Mouse (Mus musculus): Measurements from ENCODE around the gene Pmpcb.
"Not testable (repeated sequence)": the region's sequence is repeated elsewhere in the genome, so short reads cannot be mapped to it uniquely, and the experiment has no call there.

Pmpcb gene

DNA sequence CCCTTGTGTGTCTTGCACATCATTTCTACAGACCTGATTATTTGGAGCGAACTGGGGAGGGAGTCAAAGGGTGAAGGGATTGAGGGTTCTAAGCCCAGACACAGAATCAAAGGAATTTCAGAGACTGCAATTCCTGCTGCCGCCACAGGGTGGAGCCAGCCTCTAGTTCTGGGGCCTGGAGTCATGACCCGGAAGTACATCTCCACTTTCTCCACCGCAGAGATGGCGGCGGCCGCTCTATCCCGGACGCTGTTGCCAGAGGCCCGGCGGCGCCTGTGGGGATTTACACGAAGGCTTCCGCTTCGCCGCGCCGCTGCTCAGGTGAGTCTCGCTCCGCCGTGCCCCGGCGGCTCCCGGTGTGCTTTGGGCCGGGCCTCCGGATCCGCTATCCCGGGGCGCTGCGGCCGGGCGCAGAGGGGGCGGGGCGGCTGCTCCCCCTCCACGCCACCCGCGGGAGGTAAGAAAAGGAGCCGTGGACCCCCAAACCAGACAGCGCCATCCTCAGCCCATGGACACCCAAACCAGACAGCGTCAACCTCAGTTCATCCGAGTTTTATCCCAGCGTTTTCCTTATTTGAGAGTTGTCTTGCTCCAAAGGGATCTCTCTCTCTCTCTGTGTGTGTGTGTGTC, at the start of gene Pmpcb:
TSS of gene Pmpcb (plus strand) at position 186 of the 630 bp plus-strand sequence.
- peak; percentile 95 for DNase-seq (ENCODE audit: low spot score)

DNA sequence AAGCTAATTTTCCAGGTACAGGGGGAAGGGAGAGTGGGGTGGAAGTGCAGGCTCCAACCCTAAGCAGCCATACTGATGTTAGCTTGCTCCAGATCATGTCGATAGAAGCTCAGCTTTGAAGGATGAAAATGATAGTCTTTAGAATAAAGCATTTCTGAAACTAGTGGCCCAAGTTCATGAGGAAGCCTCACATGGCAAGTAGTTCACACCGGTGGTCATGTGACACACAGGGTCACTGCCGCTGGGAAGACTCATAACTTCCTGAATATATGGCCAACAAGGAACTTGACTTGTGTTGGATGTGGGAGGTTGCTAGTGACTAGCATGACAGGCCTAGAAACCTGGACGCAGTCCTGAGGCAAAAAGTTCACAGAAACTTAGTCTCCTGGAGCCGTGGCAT, 44.7 kb upstream of the Pmpcb start:
- no peak for DNase-seq (ENCODE audit: low spot score)

DNA sequence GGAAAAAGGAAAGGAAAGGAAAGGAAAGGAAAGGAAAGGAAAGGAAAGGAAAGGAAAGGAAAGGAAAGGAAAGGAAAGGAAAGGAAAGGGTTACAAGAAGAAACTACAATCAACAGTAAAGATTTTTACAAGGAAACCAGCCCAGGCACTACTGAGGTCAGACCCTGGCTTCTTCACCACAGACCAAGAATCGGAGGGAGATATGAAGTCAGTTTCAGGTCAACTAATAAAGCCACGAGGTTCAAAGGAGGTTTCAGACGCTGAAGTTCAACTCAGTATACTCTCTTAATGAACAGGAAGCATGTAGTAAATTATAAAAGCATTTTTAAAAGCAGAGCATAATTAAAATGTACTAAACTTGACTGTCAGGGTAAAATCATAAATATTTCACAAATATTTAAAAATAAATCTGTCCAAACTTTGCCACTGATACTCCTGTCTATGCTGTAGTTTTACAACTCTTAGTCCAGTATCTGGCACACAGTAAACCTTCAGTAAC, 43.5 kb upstream of the Pmpcb start:
- DNase-seq (ENCODE audit: low spot score): no peak

DNA sequence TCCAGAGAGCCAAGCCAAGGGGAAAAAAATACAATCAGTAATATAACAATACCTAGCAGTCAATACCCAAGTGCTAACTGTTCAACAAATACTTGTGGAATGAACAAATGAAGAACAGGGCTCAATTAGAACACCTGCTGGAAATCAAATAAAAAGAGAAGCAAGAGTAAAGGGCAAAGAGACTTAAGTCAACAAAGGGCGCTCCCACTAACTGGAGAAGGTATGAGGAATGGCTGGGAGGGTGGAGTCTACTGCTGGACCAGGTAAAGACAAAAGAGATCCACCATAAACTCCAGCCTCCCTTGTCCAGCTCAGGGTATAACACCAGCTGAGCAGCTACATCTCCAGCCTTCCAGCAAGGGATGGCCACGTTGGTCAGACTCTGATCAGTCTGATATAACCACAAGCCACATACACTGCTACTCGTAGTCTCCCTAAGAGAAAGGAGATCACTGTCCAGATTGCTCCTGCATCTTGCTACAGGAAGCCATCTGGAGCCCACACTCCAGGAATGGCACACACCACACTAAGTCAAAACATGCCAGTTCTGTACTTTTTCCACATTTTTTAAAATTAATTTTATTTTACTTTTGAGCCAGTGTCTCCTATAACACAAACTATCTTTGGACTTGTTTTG, 42.0 kb upstream of the Pmpcb start:
- no peak for DNase-seq (ENCODE audit: low spot score)

DNA sequence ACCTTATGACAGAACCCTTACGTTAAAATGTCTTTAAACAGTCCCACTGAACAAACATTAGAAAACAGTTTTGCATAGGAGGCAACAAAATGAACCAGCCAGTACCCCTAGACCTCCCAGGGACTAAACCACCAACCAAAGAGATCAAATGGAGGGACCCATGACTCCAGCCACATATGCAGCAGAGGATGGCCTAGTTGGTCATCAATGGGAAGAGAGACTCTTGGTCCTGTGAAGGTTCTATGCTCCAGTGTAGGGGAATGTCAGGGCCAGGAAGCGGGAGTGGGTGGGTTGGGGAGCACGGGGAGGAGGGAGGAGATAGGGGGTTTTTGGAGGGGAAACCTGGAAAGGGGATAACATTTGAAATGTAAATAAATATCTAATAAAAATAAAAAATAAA, 37.4 kb upstream of the Pmpcb start:
- not testable (repeated sequence) for DNase-seq (ENCODE audit: low spot score)

DNA sequence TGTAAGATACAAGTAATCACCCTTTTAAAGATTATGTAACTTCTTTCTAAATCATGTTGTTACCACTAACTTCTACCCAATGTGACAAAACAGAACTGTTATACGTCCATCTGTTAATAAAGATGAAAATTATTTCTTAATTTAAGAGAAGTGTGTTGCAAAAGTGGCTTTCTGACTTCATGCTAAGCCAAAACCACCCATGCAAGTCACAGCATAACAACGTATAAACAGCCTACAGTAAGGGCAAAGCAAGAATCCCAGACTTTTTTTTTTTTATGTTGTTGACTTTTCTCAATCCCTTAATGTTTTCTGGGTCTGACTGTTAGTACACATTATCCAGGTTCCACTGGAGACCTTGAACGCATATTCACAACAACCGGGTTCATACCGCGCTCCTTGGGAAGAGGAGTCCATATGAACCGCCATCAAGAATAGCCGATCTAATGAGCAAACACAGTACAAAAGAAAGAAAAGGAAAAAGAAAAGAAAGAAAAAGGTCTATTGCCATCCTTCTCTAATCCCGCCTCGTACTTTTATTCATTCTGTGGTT, 36.6 kb upstream of the Pmpcb start:
- peak; percentile 31 for DNase-seq (ENCODE audit: low spot score)

DNA sequence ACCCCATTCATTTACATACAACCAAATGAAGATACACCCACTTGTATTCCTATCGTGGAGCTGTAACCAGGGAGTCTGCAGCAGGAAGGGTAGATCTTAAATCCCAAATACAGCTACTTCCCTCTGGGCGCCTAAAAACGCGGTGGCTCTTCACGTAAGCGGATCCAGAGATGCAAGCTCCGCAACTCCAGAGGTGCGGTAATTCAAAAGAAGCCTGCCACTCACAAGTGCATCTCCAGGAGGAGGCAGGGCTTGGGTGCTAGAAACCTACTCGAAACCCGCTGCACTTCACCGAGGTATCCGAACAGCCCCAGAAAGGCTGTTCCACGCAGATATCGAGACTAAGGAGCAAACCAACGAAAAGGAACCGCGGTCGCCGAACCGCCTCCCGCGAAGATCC, 36.0 kb upstream of the Pmpcb start:
- no peak for DNase-seq (ENCODE audit: low spot score)

DNA sequence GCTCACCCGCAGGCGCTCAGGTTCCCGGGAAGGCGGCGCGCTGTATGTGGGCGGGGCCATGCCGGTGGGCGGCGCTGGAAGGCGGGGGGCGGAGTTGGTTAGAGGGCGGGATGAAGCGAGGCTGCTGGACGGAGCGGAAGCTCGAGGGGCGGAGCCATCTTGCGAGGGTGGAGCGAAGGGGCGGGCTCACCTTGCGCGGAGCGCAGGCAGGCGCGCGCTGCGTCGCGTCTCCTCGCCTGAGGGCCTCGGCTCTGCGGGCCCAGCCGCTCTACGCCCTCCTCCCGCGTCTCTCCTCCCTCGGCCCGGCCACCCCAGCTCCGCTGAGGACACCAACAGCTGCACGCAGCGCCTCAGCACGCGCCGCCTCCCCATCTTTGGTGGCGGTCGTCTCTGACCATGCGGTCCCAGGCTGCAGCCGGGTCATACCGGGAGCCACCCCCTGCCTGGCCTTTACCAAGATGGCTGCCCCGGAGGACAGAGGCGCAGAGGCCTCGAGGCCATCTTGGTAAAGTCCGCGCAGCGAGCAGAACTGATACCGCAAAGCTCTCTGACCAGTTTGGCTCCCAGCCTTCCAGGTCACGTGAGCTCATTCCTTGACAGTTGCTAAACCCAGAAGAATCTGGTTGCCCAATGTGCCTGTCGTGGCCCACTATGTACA, 35.5 kb upstream of the Pmpcb start, which contains the start of gene Napepld:
TSS of gene Napepld (minus strand) at position 46 of the 658 bp plus-strand sequence.
- DNase-seq (ENCODE audit: low spot score): peak; percentile 97

DNA sequence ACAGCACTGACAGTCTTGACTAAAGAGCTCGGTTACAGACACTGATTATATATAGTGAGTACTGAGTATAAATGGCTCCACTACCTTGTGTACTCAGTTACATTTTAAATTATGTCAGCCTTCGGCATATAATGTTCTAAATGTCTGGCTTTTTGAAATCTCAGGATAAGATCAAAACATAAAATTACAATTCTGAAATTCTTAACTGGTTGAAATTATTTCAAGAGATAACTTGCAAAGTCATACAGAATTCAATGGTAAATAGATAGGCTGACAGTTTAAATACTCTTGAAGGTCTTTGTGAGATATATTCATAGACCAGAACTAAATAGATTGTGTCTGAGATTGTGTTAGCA, 35.0 kb upstream of the Pmpcb start:
- no peak for DNase-seq (ENCODE audit: low spot score)

DNA sequence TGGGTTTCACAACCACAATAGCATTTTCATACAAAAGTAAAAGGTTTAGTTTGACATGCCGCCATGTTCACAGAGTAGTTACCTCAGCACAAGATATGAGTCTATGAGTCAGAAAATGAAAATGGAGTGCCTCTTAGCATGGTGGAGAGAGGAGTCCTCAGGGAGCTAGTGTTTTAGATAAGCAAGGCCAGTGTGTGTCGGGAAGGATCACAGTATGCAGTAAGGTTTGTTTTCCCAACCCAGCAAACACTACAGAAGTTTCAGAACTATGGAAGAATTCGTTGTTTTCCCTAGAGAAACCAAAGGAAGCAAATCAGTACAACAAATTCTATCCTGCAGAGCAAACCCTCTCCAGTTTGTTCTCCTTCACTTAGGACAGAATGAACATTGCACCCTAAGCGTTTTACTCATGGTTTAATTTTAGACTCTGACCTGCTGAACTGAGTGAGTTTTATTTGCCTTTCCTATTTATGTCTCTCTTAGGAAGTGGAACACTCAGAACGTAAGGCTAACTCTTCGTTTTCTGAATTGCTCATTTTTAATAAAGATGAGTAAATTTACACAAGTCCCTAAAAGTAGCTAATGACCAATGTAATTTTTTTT, 34.0 kb upstream of the Pmpcb start:
- no peak for DNase-seq (ENCODE audit: low spot score)

DNA sequence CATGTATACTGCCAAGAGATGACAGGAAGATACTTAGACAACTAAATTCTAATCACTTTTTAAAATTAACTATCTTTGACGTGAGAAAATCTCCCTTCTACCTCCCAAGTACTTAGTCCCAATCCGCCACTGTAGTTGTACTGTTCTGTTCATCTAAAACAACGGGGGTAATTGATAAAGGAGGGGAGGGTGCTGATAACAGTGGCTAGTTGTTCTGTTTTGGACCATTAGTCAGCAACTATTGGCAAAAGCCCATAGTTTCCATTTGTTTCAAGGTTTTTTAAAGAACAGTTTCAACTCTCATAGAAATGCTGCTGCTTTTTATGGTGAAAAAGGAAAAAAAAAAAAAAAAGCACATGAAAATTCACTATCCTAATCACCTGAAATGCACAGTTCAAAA, 33.2 kb upstream of the Pmpcb start:
- no peak for DNase-seq (ENCODE audit: low spot score)

DNA sequence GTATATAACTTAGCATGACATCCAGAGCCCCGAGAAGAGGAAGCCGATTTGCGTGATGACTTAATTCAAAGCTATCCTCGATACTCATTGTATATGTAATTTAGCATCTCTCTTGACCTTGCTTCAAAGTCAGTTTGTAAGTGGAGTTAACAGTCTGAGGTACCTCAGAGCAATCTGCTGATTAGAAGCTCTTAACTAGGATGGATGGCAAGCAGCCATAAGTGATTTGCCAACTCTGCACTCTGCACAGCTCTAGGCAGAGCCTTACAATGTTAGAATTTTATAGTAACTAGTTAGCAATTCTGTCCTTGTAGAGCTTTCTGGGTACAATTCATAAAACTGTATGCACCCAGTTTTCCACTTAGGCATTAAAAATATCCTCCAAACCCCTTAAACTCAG, 30.4 kb upstream of the Pmpcb start:
- no peak for DNase-seq (ENCODE audit: low spot score)

DNA sequence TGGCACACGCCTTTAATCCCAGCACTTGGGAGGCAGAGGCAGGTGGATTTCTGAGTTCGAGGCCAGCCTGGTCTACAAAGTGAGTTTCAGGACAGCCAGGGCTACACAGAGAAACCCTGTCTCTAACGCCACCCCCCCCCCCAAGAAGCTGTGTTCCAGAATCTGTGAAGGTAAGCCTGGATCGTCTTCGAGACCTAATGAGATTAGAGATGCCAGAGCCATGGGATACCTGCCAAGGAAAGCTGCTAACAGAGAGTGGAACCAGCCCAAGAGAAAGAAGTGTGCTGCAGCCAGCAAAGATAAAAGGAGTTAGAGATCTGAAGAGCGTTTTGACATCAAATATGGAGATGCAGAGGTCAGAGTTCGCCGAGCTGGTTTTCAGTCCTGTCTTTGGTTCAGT, 28.9 kb upstream of the Pmpcb start:
- DNase-seq (ENCODE audit: low spot score): not testable (repeated sequence)

DNA sequence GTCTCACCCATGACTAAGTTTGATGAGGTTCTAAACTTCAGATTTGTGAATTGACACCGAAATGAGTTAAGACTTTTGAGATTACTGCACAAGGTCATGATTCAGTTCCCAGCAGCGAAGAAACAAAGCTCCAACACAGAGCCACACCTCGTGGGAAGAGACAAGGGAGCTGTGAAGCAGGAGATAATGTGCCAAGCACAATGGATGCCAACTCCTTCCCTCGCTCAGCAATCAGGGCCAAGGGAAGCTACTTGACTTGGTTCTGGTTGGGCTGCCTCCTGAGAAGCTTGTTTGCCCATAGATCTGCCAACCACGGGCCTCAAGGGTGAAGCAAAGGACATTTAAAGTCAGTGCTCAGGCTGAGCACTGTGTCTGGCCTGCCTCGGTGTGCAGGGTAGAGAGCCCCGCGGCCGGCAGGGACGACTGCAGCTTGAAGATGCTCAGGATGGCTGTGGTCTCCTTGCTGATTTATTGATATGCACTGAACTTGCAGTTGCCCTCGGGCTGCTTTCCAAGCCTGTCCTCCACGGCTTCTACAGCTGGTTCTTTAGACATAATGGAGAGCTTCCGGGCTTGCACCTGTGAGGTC, 24.7 kb upstream of the Pmpcb start:
- DNase-seq (ENCODE audit: low spot score): no peak

DNA sequence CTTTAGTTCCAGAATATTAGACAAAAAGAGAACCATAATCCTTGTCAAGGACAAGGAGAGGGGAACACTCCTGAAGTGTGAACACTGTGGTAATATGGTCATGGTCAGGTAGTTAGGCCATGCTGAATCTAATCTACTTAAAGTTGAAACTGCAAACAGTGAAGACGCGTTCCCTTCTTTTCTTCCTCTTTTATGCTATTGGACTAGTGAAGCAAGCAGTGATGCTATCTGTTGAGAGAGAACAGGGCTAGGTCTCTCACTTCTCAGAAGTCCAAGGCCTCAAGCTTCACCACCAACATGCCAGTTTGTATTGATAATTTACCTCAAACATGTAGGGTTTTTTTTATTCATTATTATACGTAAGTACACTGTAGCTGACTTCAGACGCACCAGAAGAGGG, 22.5 kb upstream of the Pmpcb start:
- DNase-seq (ENCODE audit: low spot score): no peak

DNA sequence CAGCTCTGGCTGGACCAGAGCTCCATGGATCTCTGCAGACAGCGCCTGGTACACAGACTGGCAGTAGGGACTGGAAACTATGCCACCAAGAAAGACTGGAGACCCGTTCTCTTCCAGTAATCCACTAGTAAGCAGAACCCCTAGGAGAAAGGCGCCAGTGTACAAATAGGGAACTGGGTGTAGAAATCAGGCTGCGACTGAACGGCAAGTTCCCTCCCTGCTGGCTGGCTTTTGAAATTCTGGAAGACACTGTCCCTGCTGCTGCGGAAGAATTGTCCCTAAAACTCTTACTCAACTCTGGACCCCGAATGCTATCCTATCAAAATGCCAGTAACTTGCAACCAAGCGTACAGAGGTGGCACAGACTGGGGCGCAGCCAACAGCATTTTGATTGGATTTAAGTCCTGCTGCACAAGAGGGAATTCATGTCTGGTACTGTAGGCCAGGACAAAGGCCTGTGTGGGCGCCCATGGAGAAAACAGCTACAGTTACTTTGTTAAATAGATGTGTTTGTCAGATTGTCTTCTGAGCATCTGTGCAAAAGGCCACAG, 19.7 kb upstream of the Pmpcb start:
- DNase-seq (ENCODE audit: low spot score): no peak

DNA sequence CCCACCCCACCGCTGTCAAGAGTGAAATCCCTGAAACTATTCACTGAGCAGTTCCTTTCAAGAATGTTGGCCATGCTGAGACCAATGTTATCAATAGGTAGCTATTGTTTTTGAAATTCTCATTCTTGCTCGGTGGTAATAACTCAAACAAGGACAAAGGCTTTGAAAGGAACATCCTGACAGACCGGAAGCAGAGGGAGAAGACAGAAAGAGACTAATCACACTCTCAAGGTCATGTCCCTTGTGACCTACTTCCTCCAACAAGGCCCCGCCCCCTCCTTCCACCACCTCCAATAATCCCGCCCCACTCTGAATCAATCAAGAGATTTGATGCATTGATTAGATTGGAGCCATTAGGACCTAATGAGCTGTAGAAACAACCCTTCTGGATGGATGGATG, 18.4 kb upstream of the Pmpcb start:
- DNase-seq (ENCODE audit: low spot score): no peak

DNA sequence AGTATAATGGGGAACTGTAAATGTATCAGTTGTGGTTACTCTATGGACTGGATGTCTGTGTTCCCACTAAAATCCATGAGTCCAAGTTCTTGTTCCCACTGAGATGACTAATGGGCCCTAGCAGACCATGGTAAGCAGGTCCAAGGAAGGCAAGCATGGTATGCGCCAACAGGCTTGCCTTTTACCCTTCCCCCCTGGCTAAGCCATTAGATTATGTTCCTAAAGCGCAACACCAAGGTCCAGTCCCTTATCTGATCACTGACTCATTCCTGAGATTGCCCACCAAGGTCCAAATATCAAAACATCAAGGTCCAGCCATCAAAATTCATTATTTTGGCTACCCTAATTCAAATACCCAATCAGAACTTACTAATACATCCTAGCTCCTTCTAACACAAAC, 17.7 kb upstream of the Pmpcb start:
- no peak for DNase-seq (ENCODE audit: low spot score)

DNA sequence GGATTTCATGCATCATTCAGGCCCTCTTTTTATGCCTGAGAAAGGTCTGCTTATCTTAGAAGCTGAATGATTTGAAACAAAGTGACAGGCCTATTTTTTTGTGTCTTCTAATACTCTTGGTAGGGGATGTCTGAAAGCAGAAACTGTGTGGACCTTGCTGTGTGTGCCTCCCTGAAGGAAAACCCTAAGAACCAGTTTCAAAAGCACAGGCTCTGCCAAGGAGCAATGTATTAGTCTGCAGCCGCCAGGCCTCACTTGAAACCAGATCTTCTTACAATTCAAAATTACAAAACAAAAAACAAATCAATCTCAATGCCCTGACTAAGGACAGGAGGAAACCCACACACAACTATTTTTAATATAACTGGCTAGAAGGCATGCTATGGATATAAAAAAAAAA, 12.5 kb upstream of the Pmpcb start:
- no peak for DNase-seq (ENCODE audit: low spot score)

DNA sequence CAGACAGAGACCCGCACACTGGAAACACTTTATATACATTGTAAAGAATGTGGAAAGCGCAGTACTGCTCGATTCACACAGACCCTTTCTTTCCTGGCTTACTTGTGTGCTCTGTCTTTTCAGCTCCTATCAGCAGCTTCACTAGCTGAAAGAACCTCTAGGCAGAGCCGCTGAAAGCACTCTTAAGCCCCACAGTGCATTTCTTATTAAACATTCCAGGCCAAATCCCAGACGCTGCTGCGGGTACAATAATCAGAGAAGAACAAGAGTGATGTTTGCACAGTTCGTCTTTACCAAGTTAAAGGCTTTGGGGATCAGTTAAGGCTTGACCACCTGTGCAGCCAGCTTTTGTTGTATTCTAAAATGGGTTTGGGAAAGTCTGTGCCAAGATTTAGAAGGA, 12.1 kb upstream of the Pmpcb start:
- peak; percentile 59 for DNase-seq (ENCODE audit: low spot score)

DNA sequence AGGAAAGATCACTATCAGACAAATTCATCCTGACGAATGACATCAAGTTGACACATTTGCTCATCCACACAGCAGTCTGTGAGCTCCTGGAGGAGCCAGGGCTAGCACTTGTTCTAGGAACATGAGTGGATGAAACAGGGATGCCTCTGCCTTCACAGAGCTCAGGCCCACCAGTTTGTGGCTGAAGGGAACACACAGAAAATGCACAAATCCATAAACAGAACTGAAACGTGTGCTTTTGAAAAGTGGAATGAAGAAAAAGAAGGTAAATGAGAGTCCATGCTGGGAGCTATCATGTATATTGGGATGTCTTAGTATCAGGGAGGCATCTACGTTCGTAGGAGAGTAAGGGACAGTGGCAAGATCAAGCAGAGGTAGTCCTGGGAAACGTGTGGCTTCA, 7.8 kb upstream of the Pmpcb start:
- DNase-seq (ENCODE audit: low spot score): no peak
